Mouse (Mus musculus): Measurements from ENCODE around the gene Fbxl2.

- no peak for TF ChIP-seq POLR2A (IDR thresholded peaks at IDR 0.05; ENCODE audit: borderline replicate concordance, extremely low read depth, low read depth, low read length)
- TF ChIP-seq CTCF (IDR thresholded peaks at IDR 0.05; ENCODE audit: insufficient read depth, low read length), result no peak
Observed at GRCm38 (mm10) chr9:113947216-113947615, 98.8 kb downstream of the Fbxl2 start.

Measured in lung, adult 2 months (tissue).